Mouse (Mus musculus): ENCODE measurements around the gene Med13.
"Not testable (repeated sequence)": the region's sequence is repeated elsewhere in the genome, so short reads cannot be mapped to it uniquely, and the experiment has no call there.

Med13 gene

GRCm38 (mm10) chr11:86292201-86292600 lies 65.2 kb downstream of the Med13 start:
- not testable (repeated sequence) for DNase-seq (ENCODE audit: low spot score)

DNA sequence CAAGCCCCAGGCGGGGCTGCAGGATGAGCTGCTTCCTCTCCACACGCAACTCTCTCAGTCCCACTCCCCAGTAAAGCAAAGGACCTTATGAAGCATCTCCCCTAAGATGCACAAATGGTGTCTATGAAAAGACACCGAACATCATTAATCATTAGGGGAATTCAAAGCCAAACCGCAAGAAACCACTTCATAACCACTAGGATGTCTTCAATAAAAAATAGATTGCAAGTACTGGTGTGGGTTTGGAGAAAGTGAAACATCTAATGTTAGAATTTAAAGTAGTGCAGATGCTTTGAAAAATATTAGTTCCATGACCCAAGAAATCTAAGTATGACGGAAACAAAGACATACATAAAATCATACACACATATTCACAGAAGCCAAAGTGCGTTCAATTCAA lies 65.7 kb downstream of the Med13 start:
- DNase-seq (ENCODE audit: low spot score): no peak

GRCm38 (mm10) chr11:86285729-86286128 lies 71.7 kb downstream of the Med13 start:
- no peak for DNase-seq (ENCODE audit: low spot score)

GRCm38 (mm10) chr11:86278442-86279102 lies 78.8 kb downstream of the Med13 start:
- DNase-seq (ENCODE audit: low spot score): no peak

GRCm38 (mm10) chr11:86257460-86258076 lies 99.8 kb downstream of the Med13 start, which contains the start of gene Ints2:
Ints2 (minus strand) TSS chr11:86257575.
- DNase-seq (ENCODE audit: low spot score): peak; percentile 93

DNA sequence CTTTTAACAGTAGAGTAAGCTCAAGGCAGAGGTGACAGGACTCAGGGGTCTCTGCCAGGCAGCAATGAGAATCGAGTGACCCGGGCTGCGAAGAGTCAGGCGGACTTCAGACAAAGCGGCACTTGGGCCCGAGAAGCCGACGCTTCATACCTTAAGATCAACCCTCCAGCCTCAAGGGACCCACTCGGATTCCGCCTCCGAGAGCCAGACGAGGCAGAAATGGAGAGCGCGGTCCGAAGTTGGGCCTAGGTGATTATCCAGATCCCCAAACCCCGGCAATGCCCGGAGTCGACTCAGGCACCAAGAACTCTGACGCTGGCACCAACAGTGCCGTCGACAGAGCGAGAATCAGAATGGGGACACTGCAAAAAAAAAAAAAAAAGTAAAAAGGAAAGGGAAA lies 100.3 kb downstream of the Med13 start:
- no peak for DNase-seq (ENCODE audit: low spot score)

DNA sequence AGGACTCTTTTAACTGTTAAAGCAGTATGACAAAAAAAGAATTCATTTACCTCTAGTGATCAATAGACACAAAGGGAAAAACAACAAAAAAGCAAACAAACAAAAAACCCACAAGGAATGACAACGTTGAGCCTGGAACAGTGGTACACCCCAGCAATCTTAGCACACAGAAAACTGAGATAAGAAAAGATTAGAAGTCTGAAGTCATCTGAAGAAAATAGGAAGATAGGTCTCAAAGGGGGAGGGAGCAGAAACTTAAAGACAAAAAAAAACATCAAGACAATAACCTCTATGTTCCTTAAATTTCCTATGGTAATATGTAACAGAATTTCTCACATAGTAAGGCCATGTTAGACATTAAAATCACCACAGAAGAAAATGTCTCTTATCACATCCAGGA lies 104.1 kb downstream of the Med13 start:
- no peak for DNase-seq (ENCODE audit: low spot score)

DNA sequence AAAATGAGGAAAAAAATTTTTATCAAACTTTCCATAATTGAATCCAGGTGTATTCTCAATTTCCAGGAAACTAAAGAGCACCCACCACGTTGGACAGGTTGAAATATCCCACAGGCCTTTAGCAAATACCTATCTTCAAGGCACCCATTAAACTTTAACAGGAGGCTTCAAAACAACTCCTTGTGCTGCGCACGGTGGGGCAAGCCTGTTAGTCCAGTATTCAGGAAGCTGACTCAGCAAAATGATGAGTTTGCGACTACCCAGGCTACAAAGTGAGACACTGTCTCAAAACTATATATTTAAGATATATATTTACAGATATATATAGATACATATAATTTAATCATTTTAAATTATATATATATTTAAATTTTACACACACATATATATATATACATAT lies 125.0 kb downstream of the Med13 start:
- no peak for DNase-seq (ENCODE audit: low spot score)

GRCm38 (mm10) chr11:86231781-86232350 lies 125.5 kb downstream of the Med13 start:
- no peak for DNase-seq (ENCODE audit: low spot score)

DNA sequence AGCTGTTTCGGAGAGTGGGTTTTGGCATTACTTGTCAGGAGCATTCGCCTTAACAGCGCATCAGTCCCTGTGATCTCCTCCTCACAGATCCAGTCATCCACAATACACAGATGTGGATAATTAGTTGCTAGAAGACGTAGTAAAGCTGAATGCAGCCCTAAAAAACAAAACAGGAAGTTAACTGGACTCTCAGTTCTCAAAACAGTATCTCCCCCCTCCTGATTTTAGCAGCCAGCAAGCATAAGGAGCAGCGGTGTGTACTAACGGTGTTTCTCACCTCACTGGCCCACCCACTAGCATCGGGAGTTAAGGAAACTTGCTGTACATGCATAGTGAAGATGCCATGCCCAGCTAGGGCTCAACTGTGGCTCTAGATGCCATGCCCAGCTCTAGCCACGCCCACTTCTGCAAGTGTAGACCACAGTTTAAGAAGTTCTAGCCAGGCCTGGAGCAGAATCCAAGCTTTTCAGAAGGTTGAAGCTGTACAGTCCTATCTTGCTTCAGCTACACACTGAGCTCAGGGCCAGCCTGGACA lies 130.7 kb downstream of the Med13 start:
- no peak for DNase-seq (ENCODE audit: low spot score)

DNA sequence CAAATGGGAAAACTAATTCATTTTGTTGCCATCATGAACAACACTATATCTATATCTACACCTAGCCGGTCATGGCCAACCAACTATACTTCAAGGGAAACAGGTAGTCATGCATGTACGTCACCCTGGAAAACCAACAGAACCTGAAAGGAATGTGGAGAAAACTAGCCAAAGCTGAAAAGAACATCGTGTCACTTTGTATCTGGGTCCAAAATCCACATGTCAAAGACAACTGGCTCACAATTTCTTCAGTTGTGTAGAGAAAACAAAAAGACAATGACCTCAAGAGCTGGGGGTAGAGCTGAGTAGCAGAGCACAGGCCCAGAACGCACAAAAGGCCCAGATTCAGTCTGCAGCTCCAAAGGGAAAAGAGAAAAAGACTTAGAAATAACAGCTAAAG lies 131.6 kb downstream of the Med13 start:
- no peak for DNase-seq (ENCODE audit: low spot score)
